Mouse (Mus musculus): ENCODE measurements around the gene Tmem256. TPM values are rescaled to one million over a fixed set of nuclear protein-coding genes. Genes with fewer than 3 reads are reported as not detected.
"Not testable (repeated sequence)": the region's sequence is repeated elsewhere in the genome, so short reads cannot be mapped to it uniquely, and the experiment has no call there.

The Tmem256 gene
- total RNA-seq, 2 experiments from 2014 or later: 143 to 166 TPM

- DNase-seq: no peak
These were observed 20.0 kb downstream of the Tmem256 start, which contains the start of gene Tnk1 for GRCm38 (mm10) chr11:69858113-69858998. Gene Tnk1, minus strand, starts transcription at chr11:69858730.

- not testable (repeated sequence) for DNase-seq
These were observed 25.4 kb downstream of the Tmem256 start for GRCm38 (mm10) chr11:69863729-69864128.

GRCm38 (mm10) chr11:69864138-69864860, 26.0 kb downstream of the Tmem256 start:
- no peak for DNase-seq

GRCm38 (mm10) chr11:69865561-69865960, 27.2 kb downstream of the Tmem256 start:
- DNase-seq: no peak

GRCm38 (mm10) chr11:69867335-69867734, 29.0 kb downstream of the Tmem256 start:
- DNase-seq: no peak

GRCm38 (mm10) chr11:69870289-69871069, 32.2 kb downstream of the Tmem256 start:
- no peak for DNase-seq

- no peak for DNase-seq
These were observed 33.5 kb downstream of the Tmem256 start for GRCm38 (mm10) chr11:69871822-69872221.

GRCm38 (mm10) chr11:69872451-69872850, 34.1 kb downstream of the Tmem256 start:
- DNase-seq: no peak

- DNase-seq: peak; percentile 73
These were observed 37.9 kb downstream of the Tmem256 start for GRCm38 (mm10) chr11:69876186-69876585.

- DNase-seq: peak; percentile 95
These were observed 38.6 kb downstream of the Tmem256 start for GRCm38 (mm10) chr11:69876867-69877266.

- peak; percentile 23 for DNase-seq
These were observed 39.6 kb downstream of the Tmem256 start, which contains the start of gene Tmem95 for GRCm38 (mm10) chr11:69877878-69878277. Gene Tmem95, minus strand, starts transcription at chr11:69878018.

GRCm38 (mm10) chr11:69878399-69878798, 40.1 kb downstream of the Tmem256 start:
- no peak for DNase-seq

- DNase-seq: no peak
These were observed 40.6 kb downstream of the Tmem256 start for GRCm38 (mm10) chr11:69878952-69879351.

GRCm38 (mm10) chr11:69879711-69880110, 41.4 kb downstream of the Tmem256 start:
- no peak for DNase-seq

GRCm38 (mm10) chr11:69880506-69880852, 42.2 kb downstream of the Tmem256 start:
- DNase-seq: peak; percentile 82

- DNase-seq: peak; percentile 91
These were observed 42.7 kb downstream of the Tmem256 start, which contains the start of gene Kctd11 for GRCm38 (mm10) chr11:69880853-69881603. Gene Kctd11, minus strand, starts transcription at chr11:69881406.

- no peak for DNase-seq
These were observed 43.7 kb downstream of the Tmem256 start for GRCm38 (mm10) chr11:69881787-69882670.

- peak; percentile 41 for DNase-seq
These were observed 44.8 kb downstream of the Tmem256 start for GRCm38 (mm10) chr11:69883066-69883465.

GRCm38 (mm10) chr11:69883527-69884151, 45.3 kb downstream of the Tmem256 start:
- DNase-seq: peak; percentile 37

- no peak for DNase-seq
These were observed 45.9 kb downstream of the Tmem256 start for GRCm38 (mm10) chr11:69884240-69884639.

Measured in heart, postnatal 4 days (tissue).